Mouse (Mus musculus): Measurements from ENCODE around the gene Prdm16. TPM values are rescaled to one million over a fixed set of nuclear protein-coding genes. Genes with fewer than 3 reads are reported as not detected.

The Prdm16 gene
- polyA plus RNA-seq, 1 experiment from 2014 or later = 11.8 TPM

DNA sequence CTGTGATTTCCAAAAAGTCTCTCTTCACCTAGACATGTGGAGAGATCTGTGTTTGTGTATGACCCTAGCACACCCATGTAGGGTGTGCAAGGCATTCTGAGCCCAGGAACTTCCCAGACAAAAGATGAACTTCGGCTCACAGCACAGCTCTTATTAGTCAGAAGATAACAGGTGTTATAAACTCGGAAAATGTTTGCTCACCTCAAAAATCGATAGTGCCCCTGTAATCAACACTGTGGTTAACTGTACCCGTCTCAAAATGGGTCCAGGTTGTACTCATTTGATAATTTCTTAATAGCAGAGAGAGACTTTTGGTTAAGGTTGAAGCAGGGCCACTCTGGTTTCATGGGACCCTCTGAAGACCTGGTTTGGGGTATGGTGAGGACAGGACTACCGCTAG, 140.2 kb downstream of the Prdm16 start:
- 89% methylated on average over 5 of the region's 5 CpGs for WGBS
- H3K36me3 ChIP-seq (ENCODE audit: control insufficient read depth, insufficient read depth, low read length) = no peaks in the 10 kb centered on the region
- no peak for ATAC-seq

DNA sequence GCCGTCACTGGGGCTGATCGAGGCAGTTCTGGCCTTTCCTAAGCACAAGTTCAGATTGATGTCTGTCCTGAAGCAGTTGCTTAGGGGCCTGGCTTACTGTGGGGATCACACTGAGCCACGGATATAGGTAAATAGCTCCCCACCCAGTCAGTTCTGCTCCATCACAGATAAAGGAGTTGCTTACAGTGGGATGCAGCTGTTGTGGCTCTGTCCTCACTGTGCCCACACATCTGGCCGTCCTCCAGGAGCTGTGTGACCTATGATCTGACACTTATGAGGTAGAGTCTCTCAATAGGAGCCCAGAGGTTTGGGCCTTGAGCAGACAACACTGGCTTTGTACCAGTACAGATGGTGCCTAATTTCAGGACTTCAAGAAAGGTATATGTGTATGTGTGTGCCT, 142.7 kb downstream of the Prdm16 start:
- no peak overlapping the region for H3K27ac ChIP-seq (ENCODE audit: low read length)
- H3K27me3 ChIP-seq (ENCODE audit: control insufficient read depth, insufficient read depth, low read depth, low read length) = peaks cover 33% of the 10 kb centered on the region
- peaks cover 6% of the 10 kb centered on the region; the same call in 1 of the 2 replicates for H3K4me1 ChIP-seq (ENCODE audit: control insufficient read depth, insufficient read depth, low read length)
- no peak overlapping the region for H3K9ac ChIP-seq (ENCODE audit: low read depth, low read length)
- H3K36me3 ChIP-seq (ENCODE audit: control insufficient read depth, insufficient read depth, low read length) = no peaks in the 10 kb centered on the region
- WGBS = 63% methylated on average over 4 of the region's 4 CpGs
- H3K9me3 ChIP-seq (replicated peaks; ENCODE audit: control insufficient read depth, low read length, poor library complexity, severe bottlenecking) = no peaks in the 10 kb centered on the region
- no peak for ATAC-seq
- no peak overlapping the region for H3K4me2 ChIP-seq (ENCODE audit: low read length)
- H3K4me3 ChIP-seq (ENCODE audit: low read depth, low read length) = no peak overlapping the region

More for the DNA sequence above, 140.2 kb downstream of the Prdm16 start:
- Histone ChIP-seq H3K4me3 (ENCODE audit: low read depth, low read length) (no peak overlapping the region), H3K4me2 (ENCODE audit: low read length) (no peak overlapping the region), H3K4me1 (ENCODE audit: control insufficient read depth, insufficient read depth, low read length) (peaks cover 25% of the 10 kb centered on the region), H3K27ac (ENCODE audit: low read length) (no peak overlapping the region), H3K9ac (ENCODE audit: low read depth, low read length) (no peak overlapping the region), H3K9me3 (replicated peaks; ENCODE audit: control insufficient read depth, low read length, poor library complexity, severe bottlenecking) (no peaks in the 10 kb centered on the region), H3K27me3 (ENCODE audit: control insufficient read depth, insufficient read depth, low read depth, low read length) (peaks cover 31% of the 10 kb centered on the region)

DNA sequence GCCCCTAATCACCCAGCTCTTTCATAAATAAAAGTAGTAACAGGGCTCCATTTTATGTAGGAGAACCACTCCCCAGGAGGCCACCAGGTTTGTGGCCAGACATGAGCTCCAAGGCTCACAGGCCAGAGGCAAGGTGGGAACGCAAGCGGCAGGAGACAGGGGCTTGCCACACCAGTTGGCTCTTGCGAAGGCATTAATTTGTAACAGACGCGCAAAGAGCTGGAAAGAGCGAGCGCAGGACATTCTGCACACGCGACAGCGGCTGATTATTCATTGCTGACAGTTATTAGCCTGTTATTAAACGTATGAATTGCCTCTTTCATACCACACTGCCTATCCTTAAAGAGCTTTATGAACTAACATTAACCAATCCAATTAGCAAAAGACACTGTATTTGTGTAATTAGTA, 144.0 kb downstream of the Prdm16 start:
- H3K9ac ChIP-seq (ENCODE audit: low read depth, low read length) = no peak overlapping the region
- WGBS = 21% methylated on average over 11 of the region's 11 CpGs
- H3K4me3 ChIP-seq (ENCODE audit: low read depth, low read length) = no peak overlapping the region
- no peaks in the 10 kb centered on the region for H3K9me3 ChIP-seq (replicated peaks; ENCODE audit: control insufficient read depth, low read length, poor library complexity, severe bottlenecking)
- peaks cover 26% of the 10 kb centered on the region for H3K27me3 ChIP-seq (ENCODE audit: control insufficient read depth, insufficient read depth, low read depth, low read length)
- H3K27ac ChIP-seq (ENCODE audit: low read length) = no peak overlapping the region
- ATAC-seq = no peak
- no peaks in the 10 kb centered on the region for H3K36me3 ChIP-seq (ENCODE audit: control insufficient read depth, insufficient read depth, low read length)
- peak overlapping the region; percentile 20; the same call in 1 of the 2 replicates for H3K4me2 ChIP-seq (ENCODE audit: low read length)
- H3K4me1 ChIP-seq (ENCODE audit: control insufficient read depth, insufficient read depth, low read length) = peaks cover 6% of the 10 kb centered on the region; the same call in 1 of the 2 replicates

DNA sequence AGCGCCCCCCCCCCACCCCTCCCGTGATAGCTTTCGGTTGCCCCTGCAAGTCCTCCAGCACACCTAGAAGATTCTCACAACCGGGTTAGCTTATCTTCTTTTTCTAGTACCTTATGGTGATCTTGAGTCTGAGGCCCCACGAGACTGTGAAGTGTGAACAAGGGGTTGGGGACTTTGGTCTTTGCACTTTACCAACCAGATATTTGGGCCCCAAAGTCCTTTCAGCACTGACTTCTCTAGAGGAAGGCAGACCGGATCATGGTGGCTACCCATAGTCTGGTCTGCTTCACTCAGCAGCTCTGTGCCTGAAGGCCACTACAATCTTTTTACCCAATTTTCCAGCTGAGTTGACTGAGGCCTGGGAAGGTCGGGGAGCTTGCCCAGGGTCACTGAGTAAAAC, 144.4 kb downstream of the Prdm16 start:
- peaks cover 29% of the 10 kb centered on the region for H3K27me3 ChIP-seq (ENCODE audit: control insufficient read depth, insufficient read depth, low read depth, low read length)
- H3K27ac ChIP-seq (ENCODE audit: low read length) = no peak overlapping the region

DNA sequence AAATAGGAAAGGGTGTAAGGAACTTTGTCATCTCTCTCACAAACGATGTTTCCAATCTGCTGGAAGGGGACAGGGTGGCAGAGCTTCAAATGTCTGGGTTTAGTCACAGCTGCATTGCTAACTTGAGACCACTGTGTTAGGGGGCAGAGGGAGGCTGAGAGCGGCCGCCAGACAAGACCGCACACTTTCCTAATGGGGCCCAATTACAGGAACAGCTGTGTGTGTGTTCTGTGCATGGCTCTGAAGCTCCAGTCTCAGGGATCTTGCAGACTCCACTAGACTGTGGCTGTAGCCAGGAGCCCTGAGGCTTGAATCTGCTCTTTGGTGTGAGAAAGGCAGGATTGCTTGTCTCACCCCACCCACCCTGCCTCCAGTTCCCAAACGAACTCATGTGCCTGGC, 148.6 kb downstream of the Prdm16 start:
- Histone ChIP-seq H3K4me3 (ENCODE audit: low read depth, low read length) (no peak overlapping the region), H3K27ac (ENCODE audit: low read length) (no peak overlapping the region), H3K9ac (ENCODE audit: low read depth, low read length) (no peak overlapping the region), H3K4me1 (ENCODE audit: control insufficient read depth, insufficient read depth, low read length) (peaks cover 6% of the 10 kb centered on the region; the same call in 1 of the 2 replicates), H3K36me3 (ENCODE audit: control insufficient read depth, insufficient read depth, low read length) (no peaks in the 10 kb centered on the region), H3K4me2 (ENCODE audit: low read length) (no peak overlapping the region), H3K27me3 (ENCODE audit: control insufficient read depth, insufficient read depth, low read depth, low read length) (peaks cover 22% of the 10 kb centered on the region), H3K9me3 (replicated peaks; ENCODE audit: control insufficient read depth, low read length, poor library complexity, severe bottlenecking) (no peaks in the 10 kb centered on the region)
- 39% methylated on average over 5 of the region's 5 CpGs for WGBS
- no peak for ATAC-seq

More for the DNA sequence above, 144.4 kb downstream of the Prdm16 start:
- no peak overlapping the region for H3K9ac ChIP-seq (ENCODE audit: low read depth, low read length)
- no peak overlapping the region for H3K4me2 ChIP-seq (ENCODE audit: low read length)
- no peak for ATAC-seq
- H3K9me3 ChIP-seq (replicated peaks; ENCODE audit: control insufficient read depth, low read length, poor library complexity, severe bottlenecking) = no peaks in the 10 kb centered on the region
- WGBS = 58% methylated on average over 7 of the region's 7 CpGs
- peaks cover 6% of the 10 kb centered on the region; the same call in 1 of the 2 replicates for H3K4me1 ChIP-seq (ENCODE audit: control insufficient read depth, insufficient read depth, low read length)
- H3K36me3 ChIP-seq (ENCODE audit: control insufficient read depth, insufficient read depth, low read length) = no peaks in the 10 kb centered on the region
- no peak overlapping the region for H3K4me3 ChIP-seq (ENCODE audit: low read depth, low read length)

DNA sequence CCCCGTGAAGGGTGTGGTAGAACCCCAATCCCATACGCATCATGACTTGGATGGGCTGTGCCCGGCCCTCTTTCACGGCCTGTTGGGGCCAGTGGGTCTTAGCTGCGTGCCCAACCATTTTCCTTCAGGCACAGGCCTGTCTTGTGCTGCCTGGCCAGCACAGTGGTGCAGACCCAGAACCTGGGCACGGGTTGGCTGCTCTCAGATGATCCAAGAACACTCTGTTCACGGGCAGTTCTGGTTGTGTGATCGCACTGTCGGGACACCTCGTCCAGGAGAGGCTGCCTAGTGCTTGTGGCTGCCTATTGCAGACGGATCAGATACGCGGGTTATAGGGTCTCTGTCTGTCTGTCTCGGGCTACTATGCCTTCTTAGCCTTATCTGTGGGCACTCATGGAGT, 154.0 kb downstream of the Prdm16 start:
- H3K4me1 ChIP-seq (ENCODE audit: control insufficient read depth, insufficient read depth, low read length) = no peaks in the 10 kb centered on the region; the same call in 1 of the 2 replicates
- H3K9ac ChIP-seq (ENCODE audit: low read depth, low read length) = no peak overlapping the region
- H3K36me3 ChIP-seq (ENCODE audit: control insufficient read depth, insufficient read depth, low read length) = no peaks in the 10 kb centered on the region
- H3K4me3 ChIP-seq (ENCODE audit: low read depth, low read length) = no peak overlapping the region
- no peak overlapping the region for H3K27ac ChIP-seq (ENCODE audit: low read length)
- H3K9me3 ChIP-seq (replicated peaks; ENCODE audit: control insufficient read depth, low read length, poor library complexity, severe bottlenecking) = no peaks in the 10 kb centered on the region
- no peak overlapping the region for H3K4me2 ChIP-seq (ENCODE audit: low read length)
- no peak for ATAC-seq
- WGBS = 90% methylated on average over 14 of the region's 14 CpGs
- peaks cover 24% of the 10 kb centered on the region for H3K27me3 ChIP-seq (ENCODE audit: control insufficient read depth, insufficient read depth, low read depth, low read length)

DNA sequence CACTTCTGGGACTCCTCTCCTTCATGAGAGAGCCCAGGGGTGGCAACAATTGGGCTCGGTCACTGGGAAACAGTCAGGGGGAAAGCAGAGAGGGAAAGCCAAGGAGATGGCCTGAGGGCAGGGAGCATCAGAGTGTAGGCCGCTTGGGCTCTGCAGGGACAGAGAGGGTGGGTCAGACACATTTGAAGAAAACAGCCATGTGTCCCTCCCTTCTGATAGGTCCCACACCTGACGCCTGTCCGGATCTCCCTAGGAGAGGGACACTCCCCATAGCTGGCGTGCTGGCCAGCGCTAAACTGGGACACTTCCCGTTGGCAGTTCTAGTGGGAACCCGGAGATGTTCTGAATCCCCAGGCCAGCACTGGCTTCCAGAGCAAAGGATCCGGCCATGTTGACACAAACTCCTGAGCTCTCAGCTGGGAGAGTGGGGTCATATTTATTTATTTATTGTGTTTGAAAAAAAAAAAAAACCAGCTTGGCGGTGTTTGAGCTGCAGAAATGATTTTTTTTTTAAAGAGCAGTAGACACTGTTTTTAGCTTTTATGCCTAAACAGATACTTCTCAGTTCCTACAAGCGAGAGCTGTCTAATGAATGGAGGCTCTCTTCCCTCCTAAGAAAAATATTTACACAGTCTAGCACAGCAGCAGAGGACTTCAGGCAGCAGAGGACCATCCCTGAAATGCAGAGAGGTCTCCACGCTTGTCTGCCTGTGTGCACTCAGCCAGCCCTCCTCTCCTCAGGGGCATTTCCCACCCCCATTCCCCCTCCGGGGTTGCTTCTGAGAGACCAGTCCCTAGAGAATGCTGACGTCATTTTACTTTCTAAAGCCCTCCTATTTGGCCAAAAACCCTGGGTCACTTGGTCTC, 154.7 kb downstream of the Prdm16 start:
- 63% methylated on average over 14 of the region's 14 CpGs for WGBS
- Histone ChIP-seq H3K4me2 (ENCODE audit: low read length) (no peak overlapping the region), H3K27ac (ENCODE audit: low read length) (no peak overlapping the region), H3K4me1 (ENCODE audit: control insufficient read depth, insufficient read depth, low read length) (no peaks in the 10 kb centered on the region), H3K36me3 (ENCODE audit: control insufficient read depth, insufficient read depth, low read length) (no peaks in the 10 kb centered on the region), H3K4me3 (ENCODE audit: low read depth, low read length) (no peak overlapping the region), H3K9ac (ENCODE audit: low read depth, low read length) (no peak overlapping the region), H3K9me3 (replicated peaks; ENCODE audit: control insufficient read depth, low read length, poor library complexity, severe bottlenecking) (no peaks in the 10 kb centered on the region), H3K27me3 (ENCODE audit: control insufficient read depth, insufficient read depth, low read depth, low read length) (peaks cover 27% of the 10 kb centered on the region)
- no peak for ATAC-seq

DNA sequence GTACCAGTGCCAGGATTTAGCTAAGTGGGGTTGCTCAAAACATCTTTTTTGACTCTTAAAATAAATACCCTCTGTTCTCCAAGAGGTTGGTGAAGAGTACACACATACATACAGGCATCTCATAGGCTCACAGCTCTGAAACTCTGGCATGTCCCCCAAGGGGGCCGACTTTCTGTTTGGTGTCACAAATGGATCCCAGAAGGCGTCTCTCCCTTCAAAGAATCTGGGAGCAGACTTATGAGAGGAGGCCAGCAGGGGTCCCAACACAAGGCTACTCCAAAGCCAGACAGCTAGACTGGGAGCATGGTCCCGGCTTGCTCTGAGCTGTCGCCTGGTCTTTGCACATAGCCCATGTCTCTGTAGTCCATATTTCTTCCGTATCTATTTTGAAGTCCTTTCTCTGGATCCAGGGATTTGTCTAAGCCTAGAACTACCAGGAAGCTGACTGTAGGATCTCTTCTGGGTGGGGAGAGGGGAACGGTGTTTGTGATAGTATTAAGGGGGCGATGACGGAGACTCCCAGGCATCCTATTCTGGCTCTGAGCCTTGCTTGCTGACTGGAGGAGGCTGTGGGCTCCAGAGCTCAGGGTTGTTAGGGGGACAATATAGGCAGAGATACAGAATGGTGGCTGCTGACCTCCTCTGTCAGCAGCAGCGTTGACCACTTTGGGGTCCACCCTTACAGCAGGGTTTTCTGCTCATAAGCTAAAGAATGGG, 156.0 kb downstream of the Prdm16 start:
- no peaks in the 10 kb centered on the region for H3K9me3 ChIP-seq (replicated peaks; ENCODE audit: control insufficient read depth, low read length, poor library complexity, severe bottlenecking)
- peaks cover 35% of the 10 kb centered on the region for H3K27me3 ChIP-seq (ENCODE audit: control insufficient read depth, insufficient read depth, low read depth, low read length)
- no peaks in the 10 kb centered on the region for H3K36me3 ChIP-seq (ENCODE audit: control insufficient read depth, insufficient read depth, low read length)
- no peak for ATAC-seq
- H3K4me2 ChIP-seq (ENCODE audit: low read length) = no peak overlapping the region
- 80% methylated on average over 9 of the region's 9 CpGs for WGBS
- no peak overlapping the region for H3K9ac ChIP-seq (ENCODE audit: low read depth, low read length)
- H3K4me3 ChIP-seq (ENCODE audit: low read depth, low read length) = no peak overlapping the region
- H3K27ac ChIP-seq (ENCODE audit: low read length) = no peak overlapping the region
- H3K4me1 ChIP-seq (ENCODE audit: control insufficient read depth, insufficient read depth, low read length) = no peaks in the 10 kb centered on the region

DNA sequence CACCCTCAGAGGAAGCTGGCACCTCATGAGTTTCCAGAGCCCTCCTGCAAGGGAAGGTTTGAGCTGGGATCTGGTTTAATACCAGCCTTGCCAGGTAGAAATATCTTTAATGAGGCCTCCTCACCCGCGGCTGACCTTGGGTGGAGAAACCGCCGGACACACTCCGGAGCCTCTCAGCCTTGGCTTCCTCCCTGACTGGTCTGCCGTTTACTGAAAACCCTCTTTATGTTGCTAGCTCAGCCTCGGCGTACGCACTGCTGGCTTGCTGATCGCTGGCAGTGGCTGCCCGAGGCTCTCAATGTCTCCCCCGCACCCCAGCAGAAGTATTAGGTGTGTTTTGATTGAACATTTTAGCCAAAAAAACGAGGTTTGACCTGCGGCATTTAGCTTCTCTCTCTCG, 156.5 kb downstream of the Prdm16 start:
- H3K9ac ChIP-seq (ENCODE audit: low read depth, low read length) = no peak overlapping the region
- no peaks in the 10 kb centered on the region for H3K4me1 ChIP-seq (ENCODE audit: control insufficient read depth, insufficient read depth, low read length)
- 68% methylated on average over 15 of the region's 15 CpGs for WGBS
- H3K9me3 ChIP-seq (replicated peaks; ENCODE audit: control insufficient read depth, low read length, poor library complexity, severe bottlenecking) = no peaks in the 10 kb centered on the region
- no peak overlapping the region for H3K27ac ChIP-seq (ENCODE audit: low read length)
- no peak overlapping the region for H3K4me3 ChIP-seq (ENCODE audit: low read depth, low read length)
- no peak overlapping the region for H3K4me2 ChIP-seq (ENCODE audit: low read length)
- no peaks in the 10 kb centered on the region for H3K36me3 ChIP-seq (ENCODE audit: control insufficient read depth, insufficient read depth, low read length)
- ATAC-seq = no peak
- H3K27me3 ChIP-seq (ENCODE audit: control insufficient read depth, insufficient read depth, low read depth, low read length) = peaks cover 41% of the 10 kb centered on the region

All from midbrain, embryonic 16.5 days (tissue).